Mouse (Mus musculus) neural tube, embryonic 10.5 days (tissue): ENCODE data around the gene Olfr444.

ENCODE experiments used
- DNase-seq: peaks from one replicate; pipeline ENCODE4 v3.0.0-alpha.2; 2017; ENCODE audit warnings: low spot score; ENCODE audit errors: extremely low spot score

The Olfr444 gene

DNA sequence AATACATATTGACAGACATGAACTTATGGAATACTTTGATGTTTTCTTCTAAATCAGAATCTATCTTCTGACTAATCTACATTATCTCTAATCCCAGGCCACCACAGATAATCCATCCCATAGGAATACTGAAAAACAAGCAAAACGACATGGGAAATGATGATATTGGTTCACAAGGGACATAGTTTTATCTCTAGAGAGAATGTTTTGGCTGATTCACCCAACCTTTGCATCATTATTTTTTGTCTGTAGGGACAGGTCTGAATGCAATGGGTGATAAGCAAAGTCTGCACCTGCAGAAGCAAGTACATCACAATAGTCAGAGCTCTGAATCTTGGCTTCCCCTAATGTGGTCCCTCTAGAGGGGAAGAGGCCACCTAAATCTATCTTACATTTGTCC is at the start of gene Olfr444:
Olfr444 (plus strand) TSS at position 301 of the 400 bp plus-strand sequence.
- DNase-seq: no peak

DNA sequence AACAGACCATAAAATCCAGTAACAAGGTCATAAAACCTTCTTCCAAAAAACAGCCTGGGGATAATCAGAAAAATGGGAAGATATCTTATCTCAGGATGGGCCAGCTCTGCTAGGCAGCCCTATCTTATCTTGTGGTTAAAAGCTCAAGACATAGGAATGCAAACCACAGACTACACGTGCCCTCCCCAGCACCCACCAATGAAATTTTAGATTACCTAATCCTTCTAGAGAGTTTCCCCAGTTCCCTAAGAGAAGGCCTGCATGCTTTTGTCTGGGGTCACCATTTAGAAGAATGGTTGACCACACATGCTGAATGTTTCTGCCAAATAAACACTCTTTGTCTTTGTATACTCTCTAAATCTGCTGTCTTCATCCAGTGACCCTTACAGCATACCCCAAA is 48.5 kb upstream of the Olfr444 start:
- no peak for DNase-seq

DNA sequence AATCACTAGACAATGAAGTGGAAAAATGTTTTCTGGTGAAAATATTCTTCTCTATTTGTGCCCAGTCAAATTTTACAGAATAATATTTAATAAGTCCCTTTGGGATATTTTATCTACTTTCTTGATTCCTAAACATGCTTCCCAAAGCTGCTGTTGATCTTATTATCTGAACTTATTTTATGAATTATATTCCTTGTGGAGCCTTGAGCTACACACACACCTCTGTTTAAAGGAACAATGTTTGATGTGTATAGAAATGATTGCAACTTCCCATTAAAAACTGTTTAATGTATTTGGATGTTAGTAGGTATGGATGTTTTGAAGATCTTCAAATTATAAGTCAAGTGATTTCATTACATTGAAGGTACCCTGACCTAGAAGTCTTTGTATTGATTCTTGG is 40.3 kb upstream of the Olfr444 start, which contains the start of gene Olfr447:
Olfr447 (plus strand) TSS at position 301 of the 400 bp plus-strand sequence.
- DNase-seq: no peak

DNA sequence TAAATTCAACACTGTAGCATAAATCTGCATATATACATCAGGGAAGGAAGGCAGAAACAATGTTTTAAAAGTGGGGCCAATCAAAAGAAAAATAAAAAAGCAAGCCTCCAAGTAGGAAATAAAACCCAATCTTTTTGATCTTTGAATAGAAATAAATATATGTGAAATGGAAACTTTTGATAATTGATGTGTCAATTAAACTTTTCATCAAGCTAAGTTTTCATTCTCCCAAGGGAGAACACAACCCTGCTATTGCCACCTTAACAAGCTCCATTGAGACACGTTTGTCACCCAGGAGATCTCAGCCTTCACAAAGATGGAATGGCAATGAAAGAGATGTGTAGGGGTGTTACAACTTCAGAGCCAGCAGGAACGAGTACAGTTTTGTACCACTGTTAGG is 27.8 kb upstream of the Olfr444 start, which contains the start of gene Olfr446:
Olfr446 (plus strand) TSS at position 301 of the 400 bp plus-strand sequence.
- DNase-seq: no peak

DNA sequence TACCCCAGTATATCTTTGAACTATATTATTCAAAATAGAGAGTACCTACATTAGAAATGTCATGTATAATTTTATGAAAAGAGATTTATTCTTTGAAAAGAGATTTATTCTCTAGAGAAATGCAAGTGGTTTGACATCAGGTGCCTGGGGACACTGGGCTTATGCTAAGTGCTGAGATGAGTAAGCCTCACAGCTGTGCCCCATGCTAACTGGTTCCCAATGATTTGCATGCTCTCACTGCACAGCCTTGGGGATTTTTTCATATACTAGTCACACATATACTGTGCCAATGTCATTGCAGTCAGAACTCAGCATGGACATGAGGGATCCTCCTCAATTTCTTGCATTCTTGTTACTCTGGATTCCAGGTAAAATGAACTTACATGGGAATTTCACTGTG is 31.5 kb downstream of the Olfr444 start:
- no peak for DNase-seq
